Mouse (Mus musculus) urinary bladder, adult 18-20 months (tissue): ENCODE results near the gene Ptrh1.

ENCODE experiments used
- DNase-seq, 2 experiments: peaks; one replicate each; pipeline ENCODE4 v3.0.0; 2022; ENCODE audit warnings: low spot score in 2 of 2, mixed read lengths in 2 of 2

The Ptrh1 gene

GRCm38 (mm10) chr2:32795748-32796418, 20.3 kb downstream of the Ptrh1 start:
- no peak for DNase-seq

- no peak for DNase-seq
Measured at GRCm38 (mm10) chr2:32798251-32798962, 22.8 kb downstream of the Ptrh1 start.

- no peak for DNase-seq
Measured at GRCm38 (mm10) chr2:32808816-32809566, 33.4 kb downstream of the Ptrh1 start.

GRCm38 (mm10) chr2:32811959-32812358, 36.4 kb downstream of the Ptrh1 start:
- no peak for DNase-seq

GRCm38 (mm10) chr2:32816497-32816896, 40.9 kb downstream of the Ptrh1 start:
- no peak for DNase-seq

GRCm38 (mm10) chr2:32816946-32817581, 41.5 kb downstream of the Ptrh1 start:
- no peak for DNase-seq

- DNase-seq = no peak
Measured at GRCm38 (mm10) chr2:32817589-32817988, 42.0 kb downstream of the Ptrh1 start.

GRCm38 (mm10) chr2:32818208-32818607, 42.6 kb downstream of the Ptrh1 start:
- DNase-seq = no peak

- peak in 1 of 2 experiments; percentile 13 for DNase-seq
Measured at GRCm38 (mm10) chr2:32821041-32821802, 45.6 kb downstream of the Ptrh1 start.

- no peak for DNase-seq
Measured at GRCm38 (mm10) chr2:32822643-32823042, 47.1 kb downstream of the Ptrh1 start.

GRCm38 (mm10) chr2:32823153-32823552, 47.6 kb downstream of the Ptrh1 start:
- no peak for DNase-seq

- DNase-seq = no peak
Measured at GRCm38 (mm10) chr2:32823579-32824154, 48.1 kb downstream of the Ptrh1 start.

- no peak for DNase-seq
Measured at GRCm38 (mm10) chr2:32824181-32824580, 48.6 kb downstream of the Ptrh1 start.

- DNase-seq = no peak
Measured at GRCm38 (mm10) chr2:32824778-32825177, 49.2 kb downstream of the Ptrh1 start.

- DNase-seq = no peak
Measured at GRCm38 (mm10) chr2:32825796-32826195, 50.2 kb downstream of the Ptrh1 start.
